In genomic region chr3:97967627-97968026, GRCm38 (mm10) we compare ENCODE assay signal across 34 mouse cellular contexts. TPM values are rescaled to one million over a fixed set of nuclear protein-coding genes. Genes with fewer than 3 reads are reported as not detected.
A peak's percentile ranks its signal among the peaks of the same experiment; 100 is the strongest.
DNase-seq lines count a peak whose midpoint lies in the region; ATAC-seq lines count a peak whose summit lies in the region.
"Had no signal": no experiment of that assay in that cellular context is flagged by ENCODE, and none has a peak within 500 bp of the region (broad histone marks: within the 10 kb centered on the region; RNA-seq: fewer than 3 reads in every experiment).

No protein-coding gene starts in this region.

- 21% methylated on average over 2 of the region's 2 CpGs for WGBS in liver, embryonic 13.5 days (ENCODE audit: insufficient replicate concordance)
- 40% methylated on average over 2 of the region's 2 CpGs for WGBS in liver, embryonic 11.5 days
- WGBS in midbrain, embryonic 13.5 days, result 71% methylated on average over 2 of the region's 2 CpGs

- peak; percentile 49 for ATAC-seq in liver, embryonic 13.5 days (ENCODE audit: low read depth)
- no peak for ATAC-seq in liver, embryonic 11.5 days (replicated peaks; ENCODE audit: low FRiP score)
- peak; percentile 36 for ATAC-seq in megakaryocyte progenitor cell, adult 5-6 weeks (replicated peaks; ENCODE audit: poor library complexity)
- no peak for ATAC-seq in midbrain, embryonic 13.5 days
- ATAC-seq: CD4-positive, CD25-positive, alpha-beta regulatory T cell, adult 4 months; forebrain, embryonic 16.5 days; lung, postnatal 0 days; midbrain, embryonic 16.5 days had no signal

- no peak overlapping the region for H3K9ac ChIP-seq in liver, embryonic 13.5 days
- H3K9ac ChIP-seq in liver, embryonic 11.5 days (ENCODE audit: low read depth, low read length), result no peak overlapping the region
- H3K9ac ChIP-seq in midbrain, embryonic 13.5 days (replicated peaks), result no peak overlapping the region
- H3K9ac ChIP-seq: embryonic facial prominence, embryonic 12.5 days; heart, embryonic 12.5 days; hindbrain, embryonic 15.5 days; kidney, embryonic 15.5 days; limb, embryonic 13.5 days; neural tube, embryonic 12.5 days had no signal

- no peak overlapping the region for H3K4me3 ChIP-seq in liver, embryonic 13.5 days (replicated peaks)
- no peak overlapping the region for H3K4me3 ChIP-seq in liver, embryonic 11.5 days (ENCODE audit: low read depth, low read length)
- no peak overlapping the region for H3K4me3 ChIP-seq in midbrain, embryonic 13.5 days (replicated peaks)
- H3K4me3 ChIP-seq: embryonic facial prominence, embryonic 12.5 days; forebrain, embryonic 10.5 days; gastrocnemius, adult 2 months; heart, embryonic 12.5 days; hindbrain, embryonic 15.5 days; kidney, embryonic 15.5 days; limb, embryonic 13.5 days; midbrain, embryonic 10.5 days; neural tube, embryonic 12.5 days had no signal

- peaks cover 43% of the 10 kb centered on the region for H3K4me1 ChIP-seq in liver, embryonic 13.5 days (replicated peaks)
- H3K4me1 ChIP-seq in liver, embryonic 11.5 days (replicated peaks; ENCODE audit: control insufficient read depth, insufficient read depth, low read length), result peaks cover 26% of the 10 kb centered on the region
- H3K4me1 ChIP-seq in midbrain, embryonic 13.5 days (replicated peaks), result no peaks in the 10 kb centered on the region; the same call in 1 of the 2 replicates

- H3K27ac ChIP-seq in liver, embryonic 13.5 days, result no peak overlapping the region
- no peak overlapping the region for H3K27ac ChIP-seq in liver, embryonic 11.5 days (ENCODE audit: low read depth, low read length)
- no peak overlapping the region for H3K27ac ChIP-seq in midbrain, embryonic 13.5 days
- H3K27ac ChIP-seq: embryonic facial prominence, embryonic 12.5 days; forebrain, embryonic 10.5 days; gastrocnemius, adult 2 months; hindbrain, embryonic 15.5 days; kidney, embryonic 15.5 days; limb, embryonic 13.5 days; macrophage; midbrain, embryonic 10.5 days; neural tube, embryonic 12.5 days; stomach, postnatal 0 days had no signal

- no peaks in the 10 kb centered on the region for H3K36me3 ChIP-seq in liver, embryonic 13.5 days
- no peaks in the 10 kb centered on the region for H3K36me3 ChIP-seq in liver, embryonic 11.5 days (ENCODE audit: control insufficient read depth, insufficient read depth, low read length)
- no peaks in the 10 kb centered on the region for H3K36me3 ChIP-seq in midbrain, embryonic 13.5 days
- H3K36me3 ChIP-seq: embryonic facial prominence, embryonic 12.5 days; forebrain, embryonic 10.5 days; heart, embryonic 12.5 days; hindbrain, embryonic 15.5 days; kidney, embryonic 15.5 days; limb, embryonic 13.5 days; midbrain, embryonic 10.5 days; neural tube, embryonic 12.5 days had no signal

- no peaks in the 10 kb centered on the region for H3K9me3 ChIP-seq in liver, embryonic 13.5 days (replicated peaks)
- H3K9me3 ChIP-seq in liver, embryonic 11.5 days (ENCODE audit: control insufficient read depth, low read length), result no peaks in the 10 kb centered on the region
- no peaks in the 10 kb centered on the region for H3K9me3 ChIP-seq in midbrain, embryonic 13.5 days
- H3K9me3 ChIP-seq: embryonic facial prominence, embryonic 12.5 days; forebrain, embryonic 10.5 days; heart, embryonic 12.5 days; hindbrain, embryonic 15.5 days; kidney, embryonic 15.5 days; limb, embryonic 13.5 days; midbrain, embryonic 10.5 days; neural tube, embryonic 12.5 days had no signal

- DNase-seq in liver, embryonic 13.5 days, result no peak
- no peak for DNase-seq in liver, embryonic 11.5 days (ENCODE audit: low spot score)
- peak; percentile 36 for DNase-seq in c-Kit-positive CD71-positive TER-119-positive erythroid progenitor cells, embryonic 14.5 days (ENCODE audit: low spot score)
- DNase-seq in cerebellum, adult 11-12 months, result no peak
- no peak for DNase-seq in cerebellum, adult 11 months
- DNase-seq: adrenal gland, adult 8-10 months; cerebellum, adult 9-11 months; embryo, embryonic 11 days; gastrocnemius, adult 2 months; gastrocnemius, postnatal 36 days; heart, adult 18-20 months; kidney, adult 18-20 months; kidney, postnatal 25 days; lung, adult 18-20 months; right cerebral cortex, adult 18-20 months; right cerebral cortex, postnatal 4 days; thymus, adult 18-20 months; thymus, postnatal 25 days had no signal

- no peak overlapping the region for H3K4me2 ChIP-seq in liver, embryonic 13.5 days
- H3K4me2 ChIP-seq in liver, embryonic 11.5 days, result no peak overlapping the region
- no peak overlapping the region for H3K4me2 ChIP-seq in midbrain, embryonic 13.5 days (replicated peaks)
- H3K4me2 ChIP-seq: embryonic facial prominence, embryonic 12.5 days; heart, embryonic 12.5 days; hindbrain, embryonic 15.5 days; kidney, embryonic 15.5 days; limb, embryonic 13.5 days; neural tube, embryonic 12.5 days had no signal

- H3K27me3 ChIP-seq in liver, embryonic 13.5 days, result no peaks in the 10 kb centered on the region
- H3K27me3 ChIP-seq in liver, embryonic 11.5 days (replicated peaks; ENCODE audit: control insufficient read depth, insufficient read depth, low read length), result no peaks in the 10 kb centered on the region
- 0 out of 2 replicates have a peak, but pooled peaks cover 4% of the 10 kb centered on the region for H3K27me3 ChIP-seq in midbrain, embryonic 13.5 days
- H3K27me3 ChIP-seq: embryonic facial prominence, embryonic 12.5 days; hindbrain, embryonic 15.5 days; kidney, embryonic 15.5 days; limb, embryonic 13.5 days; neural tube, embryonic 12.5 days had no signal

RNA-seq across cellular contexts. Expression of gene Notch2, which starts 45.7 kb away (rescaled TPM):
- polyA plus RNA-seq in liver, embryonic 13.5 days (2015; fragmentation: Nextera tagmentation; extraction: Ambion mirVana), result 4.8 and 5.7 TPM in 2 replicates
- 17.2 and 18.4 TPM in 2 replicates for polyA plus RNA-seq in liver, embryonic 11.5 days (2014; fragmentation: Nextera tagmentation; extraction: Ambion mirVana)
- total RNA-seq in megakaryocyte progenitor cell, adult 5-6 weeks (2015), result 23.5 and 23.6 TPM in 2 replicates
- total RNA-seq in megakaryocyte progenitor cell, adult 5-6 weeks (2017), result 20.9 and 21.8 TPM in 2 replicates
- polyA plus RNA-seq in midbrain, embryonic 13.5 days (2015; fragmentation: Nextera tagmentation; extraction: Ambion mirVana), result 9.0 and 10.0 TPM in 2 replicates

Comparison
In these comparisons a context has a peak if more than half of its experiments do, and no peak if none do; other contexts are left out.
1. ATAC-seq: peak in liver, embryonic 13.5 days (single experiment) and megakaryocyte progenitor cell, adult 5-6 weeks (single experiment); none in liver, embryonic 11.5 days (single experiment) and midbrain, embryonic 13.5 days (single experiment).